Mouse (Mus musculus) mouse trophoblast stem cell (cell line): ENCODE results near the gene Scnn1a.
"Not testable (repeated sequence)": the region's sequence is repeated elsewhere in the genome, so short reads cannot be mapped to it uniquely, and the experiment has no call there.

Source experiments
- in situ Hi-C, 2 experiments: fragments of 300-500 bp; cut with MseI, MboI; formaldehyde crosslinking; loops; 2 replicates in 1 of 2; 3 replicates in 1 of 2; pipeline ENCODE4 v1.15.1; 2025

The Scnn1a gene

DNA sequence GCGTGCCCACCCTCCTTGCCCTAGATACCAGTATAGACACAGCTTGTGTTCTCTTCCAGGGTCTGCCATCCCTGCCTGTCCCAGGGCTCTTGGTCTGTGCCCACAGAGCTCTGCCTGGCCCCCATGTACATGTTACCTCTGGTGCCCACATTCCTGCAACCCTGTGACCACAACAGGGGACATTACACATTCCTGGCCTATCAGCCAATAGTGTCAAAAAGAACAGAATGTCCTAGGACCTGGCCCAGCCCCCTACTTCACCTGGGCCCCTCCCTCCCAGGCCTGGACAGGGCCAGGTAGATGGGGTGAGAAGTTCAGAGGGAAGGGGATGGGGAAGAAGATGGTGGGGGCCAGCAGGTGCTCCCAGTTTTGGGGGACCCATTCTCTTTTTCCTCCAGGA lies at the start of gene Scnn1a:
Gene Scnn1a (plus strand): TSS at position 337 of the 400 bp plus-strand sequence.
- in situ Hi-C loops: no loop called here

DNA sequence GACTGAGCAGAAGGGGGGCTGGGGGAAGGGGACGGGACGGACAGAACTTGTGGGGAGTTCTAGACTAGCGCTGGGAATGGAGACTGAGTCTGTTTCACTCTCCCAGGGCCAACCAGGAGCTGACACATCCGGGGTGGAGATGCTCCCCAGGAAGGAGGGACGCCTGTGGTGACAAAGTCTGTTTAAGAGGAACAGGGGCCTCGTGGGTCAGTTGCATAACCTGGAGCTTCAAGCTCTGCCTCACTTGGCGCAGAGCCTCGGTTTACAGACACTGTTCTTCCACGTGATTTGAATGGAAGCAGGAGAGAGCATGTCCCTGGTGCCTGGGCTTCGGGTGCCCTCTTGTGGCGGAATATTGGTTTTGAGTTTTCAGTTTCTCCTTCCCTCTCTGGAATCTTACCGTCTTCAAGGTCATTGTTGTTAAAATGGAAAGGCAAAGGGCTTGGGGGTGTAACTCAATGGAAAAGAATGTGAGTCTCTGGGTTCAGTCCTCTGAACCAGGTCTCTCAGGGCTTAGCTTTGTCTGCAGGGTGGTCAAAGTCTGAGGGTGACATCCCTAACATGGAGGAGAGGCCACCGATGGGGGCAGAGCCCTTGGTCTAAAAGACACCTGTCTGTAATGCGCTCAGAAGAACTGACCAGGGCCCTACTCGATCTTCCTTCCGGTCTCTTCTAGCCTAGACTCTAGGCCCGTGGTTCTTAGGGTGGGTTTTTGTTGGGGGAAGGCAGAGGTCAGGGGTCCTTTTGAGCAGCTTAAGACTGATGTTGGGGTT lies 48.8 kb upstream of the Scnn1a start:
- in situ Hi-C loops: loop anchor here in 1 of 2 experiments (5.0 to 10.0 kb wide), 2 partner anchors 54 to 93 kb away; partner anchors contain the start of gene Vamp1

DNA sequence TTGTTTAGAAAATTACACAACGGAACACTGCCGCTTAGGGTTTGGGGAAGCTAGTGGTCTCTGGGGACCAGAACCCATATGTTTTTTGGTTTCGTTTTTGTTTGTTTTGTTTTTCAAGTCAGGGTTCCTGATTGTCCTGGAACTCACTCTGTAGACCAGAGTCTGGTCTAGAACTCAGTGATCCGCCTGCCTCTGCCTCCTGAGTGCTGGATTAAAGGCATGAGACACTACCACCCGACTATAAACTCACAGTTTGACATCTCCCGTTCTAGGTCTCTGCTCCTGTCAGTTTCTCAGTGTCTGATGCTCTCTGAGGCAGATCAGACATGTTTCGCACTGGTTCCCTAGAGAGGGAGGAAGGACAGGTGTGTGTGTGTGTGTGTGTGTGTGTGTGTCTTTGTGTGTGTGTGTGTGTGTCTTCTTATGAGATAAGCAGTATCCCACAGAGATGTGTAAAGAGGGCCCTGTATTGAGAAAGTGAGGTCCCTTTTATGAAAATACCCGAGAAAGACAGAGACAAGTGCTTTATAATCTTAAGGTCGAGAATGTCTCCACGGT lies 48.2 kb upstream of the Scnn1a start:
- in situ Hi-C loops: loop anchor here in 1 of 2 experiments (5.0 to 10.0 kb wide), 2 partner anchors 55 to 92 kb away; partner anchors contain the start of gene Vamp1

DNA sequence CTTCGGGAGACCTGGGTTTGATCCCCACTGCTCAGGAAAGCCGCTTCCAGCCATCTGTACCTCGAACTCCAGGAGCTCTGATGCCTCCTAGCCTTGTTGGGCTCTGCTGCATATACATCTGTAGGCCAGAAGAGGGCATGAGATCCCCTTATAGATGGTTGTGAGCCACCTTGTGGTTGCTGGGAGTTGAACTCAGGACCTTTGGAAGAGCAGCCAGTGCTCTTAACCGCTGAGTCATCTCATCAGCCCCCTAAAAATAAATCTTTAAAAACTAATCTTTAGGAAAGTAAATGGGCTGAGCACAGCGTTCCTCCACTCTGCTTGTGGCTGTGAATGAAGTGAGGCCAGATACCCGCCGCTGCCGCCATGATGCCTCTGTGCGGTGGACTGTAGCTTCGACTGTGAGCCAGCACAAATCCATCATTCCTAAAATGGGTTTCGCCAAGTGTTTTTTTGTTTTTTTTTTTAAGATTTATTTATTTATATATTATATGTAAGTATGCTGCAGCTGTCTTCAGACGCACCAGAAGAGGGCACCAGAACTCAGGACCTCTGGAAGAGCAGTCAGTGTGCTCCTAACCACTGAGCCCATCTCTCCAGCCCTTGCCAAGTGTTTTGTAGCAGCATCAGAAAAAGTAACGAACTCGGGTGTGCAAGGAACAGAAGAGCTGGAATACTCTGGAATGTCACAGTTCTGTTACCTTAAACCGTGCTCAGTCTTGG lies 45.5 kb upstream of the Scnn1a start:
- in situ Hi-C loops: loop anchor here in 1 of 2 experiments (5.0 to 10.0 kb wide), 2 partner anchors 58 to 90 kb away; partner anchors contain the start of gene Vamp1

DNA sequence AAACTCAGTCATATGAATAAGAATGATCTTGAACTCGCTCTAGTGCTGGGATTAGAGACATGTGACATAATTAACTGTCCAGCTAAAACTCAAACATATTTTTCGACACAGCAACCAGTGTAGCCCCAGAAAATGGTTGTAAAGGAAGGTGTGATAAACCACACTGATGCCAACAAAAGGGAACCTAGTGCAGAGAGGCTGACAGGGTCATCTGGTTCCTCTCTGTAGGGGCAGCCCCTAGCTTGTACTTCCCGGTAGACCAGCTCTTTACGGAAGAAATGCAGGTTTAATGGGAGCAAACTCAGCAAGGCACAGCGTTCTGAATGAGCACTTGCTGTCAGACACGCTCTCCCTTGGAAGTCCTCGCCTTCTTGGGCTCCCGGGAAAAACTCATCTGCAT lies 40.7 kb upstream of the Scnn1a start:
- in situ Hi-C loops: loop anchor here in 1 of 2 experiments (10.0 kb wide), 1 partner anchor 85 kb away; no protein-coding TSS in a partner anchor

DNA sequence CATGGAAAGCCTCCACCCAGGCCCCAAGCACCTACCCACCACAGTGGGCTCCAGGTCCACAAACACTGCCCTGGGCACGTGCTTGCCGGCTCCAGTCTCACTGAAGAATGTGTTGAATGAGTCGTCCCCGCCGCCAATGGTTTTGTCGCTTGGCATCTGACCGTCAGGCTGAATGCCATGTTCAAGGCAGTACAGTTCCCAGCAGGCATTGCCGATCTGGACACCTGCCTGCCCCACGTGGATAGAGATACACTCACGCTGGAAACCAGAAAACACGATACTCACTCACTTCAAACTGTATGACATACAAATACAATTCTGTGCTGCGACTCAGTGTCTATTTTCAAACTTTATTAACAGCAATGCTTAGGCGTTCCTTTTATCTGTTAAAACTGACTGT lies 37.7 kb upstream of the Scnn1a start:
- in situ Hi-C loops: not testable (repeated sequence)

DNA sequence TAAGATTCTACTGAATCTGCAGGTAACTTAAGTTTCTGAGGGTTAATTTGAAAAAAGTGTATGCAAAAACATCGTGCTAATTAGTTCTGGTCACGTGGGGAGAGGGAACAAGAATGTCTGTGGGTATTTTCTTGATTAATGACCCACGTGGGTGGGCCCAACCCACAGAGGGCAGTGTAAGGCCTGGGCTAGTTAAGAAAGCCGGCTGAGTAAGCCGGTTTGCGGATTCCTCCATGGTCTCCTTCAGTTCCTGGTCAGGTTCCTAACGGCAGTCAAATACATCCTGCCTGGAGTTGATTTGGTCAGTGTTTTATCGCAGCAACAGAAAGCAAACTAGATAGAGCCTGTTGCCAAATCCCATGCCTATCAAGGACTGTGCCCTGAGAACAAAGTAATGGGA lies 36.2 kb upstream of the Scnn1a start:
- in situ Hi-C loops: no loop called here

DNA sequence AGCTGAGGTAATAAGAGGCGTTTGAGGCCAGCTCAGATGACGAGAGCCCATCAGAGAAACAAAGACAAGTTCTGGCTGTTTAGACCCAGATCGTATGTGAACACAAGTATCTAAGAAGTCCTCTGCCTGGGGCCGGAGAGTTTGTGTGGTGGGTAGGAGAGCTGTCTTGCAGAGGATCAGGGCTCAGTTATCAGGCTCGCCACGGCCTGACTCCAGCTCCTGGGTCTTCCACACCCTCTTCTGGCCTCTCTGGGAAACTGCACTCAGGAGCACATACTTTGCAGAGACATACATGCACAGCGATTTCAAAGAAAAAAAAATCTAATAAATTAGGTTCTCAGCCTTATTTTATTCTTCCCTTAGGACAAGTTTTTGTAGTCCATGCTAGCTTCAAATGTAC lies 35.7 kb upstream of the Scnn1a start:
- in situ Hi-C loops: no loop called here

DNA sequence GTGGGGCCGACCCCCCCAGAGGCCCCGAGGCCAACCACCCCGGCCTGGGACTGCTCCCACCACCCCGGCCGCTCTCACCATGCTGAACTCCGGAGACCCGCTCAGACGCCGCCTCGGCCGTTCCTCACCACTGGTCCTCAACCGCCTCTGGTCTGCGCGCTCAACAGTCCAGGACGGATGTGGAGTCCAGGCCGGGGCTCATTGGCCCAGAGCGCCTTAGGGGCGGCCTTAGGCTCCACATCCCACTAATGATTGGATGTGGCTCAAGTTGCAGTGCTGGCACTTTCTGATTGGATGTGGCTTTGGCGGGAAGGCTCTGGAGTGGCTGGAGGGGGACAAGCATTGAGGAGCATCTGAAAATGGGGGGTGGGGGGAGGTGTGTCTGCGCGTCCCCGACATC lies 34.6 kb upstream of the Scnn1a start, which contains the start of gene Tuba3a:
Gene Tuba3a (minus strand): TSS at position 153 of the 400 bp plus-strand sequence.
- in situ Hi-C loops: no loop called here

DNA sequence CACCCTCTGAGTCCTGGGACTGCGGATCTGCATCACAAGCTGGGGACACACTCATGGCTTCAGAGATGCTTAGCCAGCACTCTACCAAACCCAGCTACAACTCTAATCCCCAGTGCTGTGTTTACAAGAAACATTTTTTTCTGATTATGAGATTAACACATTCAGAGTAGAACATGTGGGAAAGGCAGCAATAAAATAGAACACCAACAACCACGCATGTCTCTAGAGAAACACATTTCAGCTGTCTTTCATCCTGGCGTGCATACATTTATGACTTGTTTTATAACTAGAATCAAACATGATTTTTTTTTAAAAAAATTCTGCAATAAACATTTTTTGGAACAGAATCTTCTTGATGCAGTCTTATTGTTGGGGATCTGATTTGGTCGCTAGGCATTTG lies 33.5 kb upstream of the Scnn1a start:
- in situ Hi-C loops: no loop called here

DNA sequence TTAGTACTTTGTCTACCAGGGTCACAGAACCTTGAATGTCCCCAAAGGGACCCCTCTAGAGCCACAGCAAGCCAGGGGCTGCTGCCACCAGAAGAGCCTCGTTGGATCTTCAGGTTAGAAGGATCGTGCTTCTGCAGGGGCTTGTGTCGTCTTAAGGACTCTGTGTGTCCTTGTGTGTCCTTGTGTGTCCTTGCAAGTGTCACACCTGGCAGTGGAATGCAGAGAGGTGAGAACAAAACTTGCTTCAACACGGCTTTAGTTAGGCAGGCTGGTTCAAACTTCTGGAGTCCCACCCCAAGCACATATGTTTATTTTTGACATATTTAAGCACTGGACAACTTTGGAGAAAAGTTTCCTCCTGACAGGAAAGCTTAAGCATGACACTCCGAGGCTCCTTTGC lies 31.7 kb upstream of the Scnn1a start:
- in situ Hi-C loops: no loop called here

DNA sequence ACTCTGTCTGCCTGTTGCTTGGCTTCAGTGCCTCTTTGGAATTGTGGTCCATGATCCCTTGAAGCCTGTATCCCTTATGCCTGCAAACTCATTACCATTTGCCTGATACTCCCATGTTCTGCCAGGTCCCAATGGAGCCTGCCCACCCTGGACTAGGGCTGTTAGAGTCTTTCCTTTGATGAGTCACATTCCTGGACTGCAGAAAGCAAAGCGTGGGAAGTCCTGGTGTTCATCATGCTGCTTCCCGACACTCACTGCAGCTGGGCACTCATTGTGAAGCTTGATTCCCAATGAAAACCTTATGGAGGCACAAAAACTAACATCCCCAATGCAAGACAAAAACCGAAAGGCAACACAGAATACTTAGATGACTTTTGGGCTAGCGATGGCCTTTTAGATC lies 29.1 kb upstream of the Scnn1a start:
- in situ Hi-C loops: no loop called here

DNA sequence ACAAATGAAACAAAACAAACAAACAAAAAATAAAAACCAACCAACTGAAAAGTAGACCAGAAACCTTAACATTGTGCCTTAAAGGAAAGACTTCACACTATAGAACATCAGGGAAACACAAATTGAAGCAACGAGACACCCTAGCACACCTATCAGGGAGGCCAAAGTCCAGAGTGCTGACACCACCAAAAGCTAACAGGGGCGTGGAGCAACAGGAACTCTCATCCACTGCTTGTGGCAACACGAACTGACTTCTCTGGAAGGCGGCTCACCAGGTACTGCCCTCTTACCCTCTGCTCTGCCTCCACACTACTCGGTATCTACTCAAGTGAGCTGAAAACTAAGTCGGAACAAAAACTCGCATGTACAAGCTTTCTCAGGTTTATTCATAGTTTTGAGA lies 28.2 kb upstream of the Scnn1a start:
- in situ Hi-C loops: no loop called here

DNA sequence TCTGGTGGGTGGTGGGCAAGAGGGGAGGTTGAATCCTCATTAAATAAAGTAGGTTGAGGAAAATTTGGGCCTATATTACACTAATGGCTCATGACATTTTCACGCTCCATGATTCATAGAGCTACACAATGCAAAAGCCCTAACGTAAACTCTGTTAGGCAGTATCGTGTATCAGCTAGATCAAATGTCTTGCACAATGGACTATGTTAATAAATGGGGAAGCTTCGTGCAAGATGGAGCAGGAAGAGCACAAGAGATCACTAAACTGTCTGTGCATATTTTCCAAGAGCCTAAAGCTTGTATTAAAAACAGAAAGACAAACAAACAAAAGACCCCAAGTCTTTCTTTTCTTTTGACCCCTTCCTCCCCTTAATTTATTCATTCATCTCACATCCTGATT lies 26.4 kb upstream of the Scnn1a start:
- in situ Hi-C loops: no loop called here

DNA sequence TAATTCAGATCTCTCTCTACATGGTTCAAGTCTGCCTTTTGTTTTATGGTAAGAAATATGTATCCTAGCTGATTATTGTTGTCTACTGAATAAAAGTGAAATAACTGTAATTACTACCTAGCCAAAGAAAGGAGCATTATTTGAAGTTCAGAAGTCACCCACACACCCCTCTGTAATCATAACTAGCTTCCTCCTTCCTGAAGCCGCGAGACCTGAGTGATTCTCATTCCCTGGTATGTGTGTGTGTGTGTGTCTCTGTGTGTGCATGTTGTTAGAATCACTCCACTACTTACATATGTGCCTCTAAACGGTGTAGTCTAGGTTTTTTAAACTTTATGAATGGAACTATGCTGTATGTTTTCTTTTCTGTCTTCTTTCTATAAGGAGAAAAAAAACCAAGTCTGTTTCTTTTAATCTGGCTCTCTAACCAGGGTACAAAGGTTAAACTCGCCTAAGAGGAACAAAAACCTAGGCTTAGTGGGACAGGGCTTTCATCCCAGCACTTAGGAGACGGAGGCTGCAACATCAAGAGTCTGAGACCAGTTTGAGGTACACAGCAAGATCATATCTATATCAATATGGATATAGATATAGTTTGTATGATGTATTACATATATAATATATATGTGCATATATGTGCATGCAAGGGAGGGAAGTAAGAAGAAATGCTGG lies 23.2 kb upstream of the Scnn1a start:
- in situ Hi-C loops: no loop called here

DNA sequence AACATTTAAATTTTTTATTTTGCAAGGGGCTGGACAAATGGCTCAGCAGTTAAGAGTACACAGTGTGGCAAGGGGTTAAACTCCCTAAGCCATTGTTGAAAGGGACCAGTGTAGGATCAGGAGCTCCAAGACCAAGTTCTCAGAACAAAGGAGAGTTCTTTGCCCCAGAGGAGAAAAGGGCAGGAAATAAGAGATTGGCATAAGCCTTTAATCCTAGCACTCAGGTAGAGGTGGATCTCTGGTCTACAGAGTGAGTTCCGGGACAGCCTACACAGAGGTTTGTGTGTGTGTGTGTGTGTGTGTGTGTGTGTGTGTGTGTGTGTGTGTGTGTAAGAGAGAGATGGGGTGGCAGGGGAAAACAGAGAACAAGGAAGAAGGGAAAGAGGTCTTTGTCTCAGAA lies 19.5 kb upstream of the Scnn1a start:
- in situ Hi-C loops: no loop called here

DNA sequence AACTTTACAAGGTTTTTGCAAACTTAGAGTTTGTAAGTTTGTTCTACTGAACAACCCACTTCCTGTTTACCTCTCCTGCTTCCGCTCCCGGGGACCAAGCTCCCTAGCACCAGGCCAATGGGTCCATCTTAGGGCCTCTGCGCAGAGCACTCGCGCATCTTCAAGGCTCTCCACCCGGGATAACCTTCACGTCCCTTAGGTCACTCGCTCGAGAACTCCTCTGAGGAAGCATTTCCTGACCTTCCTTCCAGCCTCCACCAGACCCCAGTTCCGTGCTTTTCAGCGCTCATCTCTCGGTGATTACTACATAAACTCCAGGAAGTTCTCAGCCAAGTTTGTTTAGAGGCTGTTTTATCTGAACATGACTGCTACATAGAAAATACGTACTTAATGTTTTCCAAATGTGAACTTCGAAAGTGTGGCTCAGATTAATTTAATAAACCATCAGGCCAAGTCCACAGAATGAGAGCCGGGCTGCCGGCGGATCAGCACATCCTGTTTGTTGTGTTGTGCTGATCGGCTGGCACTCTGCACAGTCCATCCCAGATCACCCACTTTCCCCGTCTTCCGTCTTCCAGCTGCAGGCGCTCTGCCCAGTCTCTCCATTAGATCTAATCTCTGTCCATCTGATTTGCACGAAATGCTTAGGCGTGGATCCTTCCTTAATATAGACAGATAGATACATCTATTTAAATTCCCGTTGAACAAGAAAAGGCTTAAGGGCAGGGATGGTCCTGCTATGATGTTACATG lies 18.1 kb upstream of the Scnn1a start:
- in situ Hi-C loops: no loop called here

DNA sequence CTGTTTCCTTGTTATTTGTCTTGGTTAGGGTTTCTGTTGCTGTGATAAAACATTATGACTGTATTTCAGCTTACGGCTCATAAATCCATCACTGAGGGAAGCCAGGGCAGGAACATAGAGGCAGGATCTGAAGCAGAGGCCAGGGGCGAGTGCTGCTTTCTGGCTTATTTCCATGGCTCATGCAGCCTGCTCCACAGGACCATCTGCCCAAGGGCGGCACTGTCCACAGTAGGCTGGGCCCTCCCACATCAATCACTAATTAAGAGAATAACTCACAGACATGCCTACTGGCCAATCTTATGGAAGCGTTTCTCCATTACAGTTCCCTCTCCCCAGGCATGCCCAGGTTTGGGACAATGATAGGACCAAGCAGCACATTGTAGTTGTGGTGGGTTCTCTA lies 17.2 kb upstream of the Scnn1a start:
- in situ Hi-C loops: no loop called here

DNA sequence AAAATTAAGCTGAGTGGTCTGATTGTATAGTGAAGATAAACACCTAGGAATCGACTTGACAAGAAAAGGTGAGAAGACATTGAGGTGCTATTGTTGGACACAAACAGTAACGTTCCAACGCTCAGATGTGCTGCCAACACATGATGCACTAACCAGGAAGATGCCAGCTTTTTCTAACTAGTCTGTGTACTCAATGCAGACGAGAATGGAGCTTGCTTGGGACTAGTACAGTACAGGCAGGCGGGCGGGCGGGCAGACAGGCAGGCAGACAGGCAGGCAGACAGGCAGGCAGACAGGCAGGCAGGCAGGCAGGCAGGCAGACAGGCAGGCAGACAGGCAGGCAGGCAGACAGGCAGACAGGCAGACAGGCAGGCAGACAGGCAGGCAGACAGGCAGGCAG lies 16.1 kb upstream of the Scnn1a start:
- in situ Hi-C loops: not testable (repeated sequence)

DNA sequence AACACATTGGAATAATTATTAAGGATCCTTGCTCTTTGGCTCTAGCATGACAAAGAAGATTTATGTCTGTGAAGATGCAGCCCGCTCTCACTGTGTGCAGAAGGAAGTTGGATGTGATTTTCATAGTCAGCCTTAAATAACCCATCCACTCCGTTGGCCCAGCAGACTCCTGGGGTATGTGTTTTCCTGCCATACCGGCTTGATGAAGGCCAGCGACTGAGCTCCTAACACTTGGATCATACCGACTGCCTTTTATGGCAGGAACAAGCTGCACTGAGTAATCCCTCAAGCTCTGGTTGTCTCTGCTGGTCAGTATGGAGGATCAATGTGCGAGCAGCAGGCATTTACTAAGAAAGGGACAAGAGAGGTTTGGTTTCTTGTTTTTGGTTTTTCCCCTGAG lies 15.0 kb upstream of the Scnn1a start:
- in situ Hi-C loops: no loop called here

DNA sequence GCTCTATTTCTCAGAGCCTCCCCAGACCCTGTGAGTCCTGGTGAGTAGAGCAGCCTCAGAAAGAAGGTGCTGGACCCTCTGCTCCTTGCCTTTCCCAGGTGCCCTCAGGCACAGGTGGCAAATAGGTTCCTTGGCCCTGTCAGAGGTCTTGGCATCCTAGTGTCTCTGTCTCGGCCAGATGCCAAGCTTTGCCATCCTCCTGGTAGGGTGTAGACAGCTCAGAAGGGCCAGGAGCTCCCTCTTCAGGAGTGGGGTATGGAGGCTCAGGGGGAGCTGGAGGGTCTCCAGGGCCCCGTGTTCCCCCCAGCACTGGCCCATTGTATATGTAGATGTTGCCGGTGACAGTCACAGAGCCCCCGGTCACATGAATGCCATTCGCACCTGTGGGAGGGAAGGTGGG lies 13.4 kb upstream of the Scnn1a start:
- in situ Hi-C loops: no loop called here
